Mouse (Mus musculus) forebrain, embryonic 15.5 days (tissue): ENCODE data around the gene Scn3a. TPM values are rescaled to one million over a fixed set of nuclear protein-coding genes. Genes with fewer than 3 reads are reported as not detected.

Source experiments
- ATAC-seq: fragments of 200-750 bp; cut with Nextera tagmentation; replicated peaks from 2 replicates; pipeline ENCODE4 v1.8.0; 2017; ENCODE audit warnings: mild to moderate bottlenecking, moderate TSS enrichment, moderate library complexity
- H3K27ac ChIP-seq: fragments of 300-500 bp; sonication (generic); replicated peaks from 2 replicates; pipeline ENCODE4 v1.5.1; 2015; ENCODE audit warnings: mild to moderate bottlenecking, inconsistent platforms
- H3K27me3 ChIP-seq: fragments of 300-500 bp; sonication (generic); 2 replicates; pipeline ENCODE4 v1.6.1; 2015; ENCODE audit warnings: inconsistent platforms
- H3K36me3 ChIP-seq: fragments of 300-500 bp; sonication (generic); 2 replicates; pipeline ENCODE4 v1.6.1; 2015; ENCODE audit warnings: mild to moderate bottlenecking, inconsistent platforms
- H3K4me1 ChIP-seq: fragments of 300-500 bp; sonication (generic); 2 replicates; pipeline ENCODE4 v1.6.1; 2015; ENCODE audit warnings: inconsistent platforms
- H3K4me2 ChIP-seq: fragments of 300-500 bp; sonication (generic); replicated peaks from 2 replicates; pipeline ENCODE4 v1.6.1; 2015; ENCODE audit warnings: mild to moderate bottlenecking, inconsistent platforms
- H3K4me3 ChIP-seq: fragments of 300-500 bp; sonication (generic); 2 replicates; pipeline ENCODE4 v1.5.1; 2015; ENCODE audit warnings: mild to moderate bottlenecking, inconsistent platforms
- H3K9ac ChIP-seq: fragments of 300-500 bp; sonication (generic); replicated peaks from 2 replicates; pipeline ENCODE4 v1.6.1; 2015; ENCODE audit warnings: mild to moderate bottlenecking, inconsistent platforms
- H3K9me3 ChIP-seq: fragments of 300-500 bp; sonication (generic); 2 replicates; pipeline ENCODE4 v1.6.1; 2016; ENCODE audit warnings: inconsistent platforms
- WGBS: fragments of 180-500 bp; shearing (Covaris S2); methylation state at CpG from one replicate; pipeline ENCODE4 v1.1.7; 2015; ENCODE audit warnings: mixed read lengths; 5-methylcytosine and 5-hydroxymethylcytosine counted together
- polyA plus RNA-seq: library from polyadenylated mRNA; unstranded; fragments of >200 nt; fragmentation: Nextera tagmentation; extraction: Ambion mirVana; gene quantifications from 2 replicates; pipeline ENCODE4 v1.2.1, GENCODE M21; 2015

The Scn3a gene
- polyA plus RNA-seq, 1 experiment from 2014 or later: 51.9 TPM

DNA sequence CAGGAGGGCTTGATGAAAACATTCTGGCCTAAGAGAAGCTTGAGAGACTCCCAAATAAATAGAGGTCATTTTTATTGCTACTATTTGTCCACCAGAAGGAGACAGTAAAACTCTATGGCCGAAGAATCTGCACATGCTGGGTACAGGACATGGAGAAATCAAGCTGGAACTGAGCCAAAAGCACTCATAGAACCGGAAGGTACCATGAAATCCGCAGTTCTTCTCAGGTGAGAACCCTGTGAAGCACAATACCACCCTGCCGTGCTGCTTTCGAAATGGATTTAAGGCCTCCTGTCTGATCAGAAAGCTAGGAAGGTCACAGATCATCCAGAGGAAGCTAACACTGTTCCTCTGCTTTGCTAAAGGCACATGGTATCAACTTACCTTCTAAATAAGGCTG is 143.9 kb downstream of the Scn3a start:
- Histone ChIP-seq H3K4me2 (no peak overlapping the region), H3K27me3 (no peaks in the 10 kb centered on the region)
- 77% methylated on average over 5 of the region's 5 CpGs for WGBS

DNA sequence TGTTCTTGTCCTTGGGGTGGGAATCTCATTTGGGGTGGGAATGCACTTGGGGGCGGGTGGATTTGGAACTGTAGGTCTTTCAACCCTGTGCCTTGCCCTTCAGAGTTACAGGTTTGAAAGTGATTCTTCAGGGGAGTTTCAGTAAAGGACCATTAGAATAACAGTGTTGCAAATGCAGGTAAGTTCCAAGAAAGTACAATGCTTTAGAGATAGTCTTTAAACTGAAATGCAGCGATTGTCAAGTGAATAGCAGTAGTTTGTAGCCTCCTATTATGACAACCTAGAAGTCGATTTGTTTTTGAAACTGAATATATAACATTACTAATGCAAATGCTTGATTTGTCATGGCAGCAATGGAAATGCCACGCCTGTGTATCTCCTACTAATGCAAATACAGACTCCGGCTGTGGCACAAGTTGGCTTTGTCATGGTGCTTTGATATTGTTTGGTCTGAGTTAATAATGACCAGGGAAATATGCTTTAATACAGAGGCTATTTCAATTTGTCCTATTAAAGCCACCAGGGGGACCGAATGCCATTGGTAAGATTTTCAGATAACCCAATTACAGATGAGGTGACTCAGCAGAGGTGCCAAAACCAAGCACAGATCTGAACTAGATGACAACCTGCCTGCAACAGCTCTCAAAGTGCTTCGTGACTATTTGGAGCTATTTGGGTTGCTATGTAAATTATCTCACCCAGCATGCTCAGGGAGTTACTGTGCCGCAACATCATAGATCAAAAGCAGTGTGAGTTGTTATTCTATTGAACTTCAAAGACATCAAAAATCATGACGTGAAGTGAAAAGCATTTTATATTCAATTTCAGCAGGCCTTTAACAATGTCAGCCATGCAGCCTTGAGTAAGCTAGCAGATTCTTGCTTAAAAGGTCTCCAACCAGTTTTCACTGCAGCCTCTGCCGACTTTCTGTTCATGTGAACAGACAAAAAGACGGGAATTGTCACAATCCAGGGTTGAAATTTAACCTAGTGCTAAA is 145.9 kb downstream of the Scn3a start:
- Histone ChIP-seq H3K4me3 (no peak overlapping the region), H3K27ac (no peak overlapping the region), H3K36me3 (no peaks in the 10 kb centered on the region), H3K4me2 (no peak overlapping the region), H3K9me3 (peaks cover 5% of the 10 kb centered on the region; the same call in 1 of the 2 replicates), H3K4me1 (no peaks in the 10 kb centered on the region), H3K27me3 (no peaks in the 10 kb centered on the region), H3K9ac (no peak overlapping the region)
- no peak for ATAC-seq
- 69% methylated on average over 11 of the region's 11 CpGs for WGBS

More for the DNA sequence above, 143.9 kb downstream of the Scn3a start:
- Histone ChIP-seq H3K9ac (no peak overlapping the region), H3K36me3 (no peaks in the 10 kb centered on the region), H3K4me3 (no peak overlapping the region), H3K27ac (no peak overlapping the region), H3K9me3 (no peaks in the 10 kb centered on the region), H3K4me1 (no peaks in the 10 kb centered on the region)
- no peak for ATAC-seq

DNA sequence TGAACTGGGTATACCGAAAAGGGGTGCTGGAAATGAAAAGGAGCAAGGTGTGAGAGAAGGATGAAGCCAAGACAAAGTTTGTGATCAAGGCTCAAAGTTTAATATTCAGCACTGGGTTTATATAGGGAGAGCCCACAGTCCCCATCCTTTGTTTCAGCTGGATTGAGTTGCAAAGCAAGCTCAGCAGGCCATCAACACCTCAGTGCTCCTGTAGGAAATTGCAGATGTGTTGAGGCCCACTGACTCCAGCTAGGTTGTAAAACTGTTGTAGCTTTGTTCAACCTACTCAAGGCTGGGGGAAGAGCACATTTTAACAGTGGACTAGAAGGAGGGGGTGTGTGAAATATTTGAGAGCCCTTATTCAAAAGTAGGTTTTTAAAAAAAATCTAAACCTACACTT is 148.8 kb downstream of the Scn3a start:
- H3K27me3 ChIP-seq: no peaks in the 10 kb centered on the region
- no peak overlapping the region for H3K27ac ChIP-seq
- peaks cover 17% of the 10 kb centered on the region for H3K4me1 ChIP-seq
- no peak overlapping the region for H3K9ac ChIP-seq
- H3K4me3 ChIP-seq: no peak overlapping the region
- 59% methylated on average over 1 of the region's 1 CpGs for WGBS
- H3K36me3 ChIP-seq: no peaks in the 10 kb centered on the region
- ATAC-seq: no peak
- no peak overlapping the region for H3K4me2 ChIP-seq
- H3K9me3 ChIP-seq: peaks cover 5% of the 10 kb centered on the region; the same call in 1 of the 2 replicates

DNA sequence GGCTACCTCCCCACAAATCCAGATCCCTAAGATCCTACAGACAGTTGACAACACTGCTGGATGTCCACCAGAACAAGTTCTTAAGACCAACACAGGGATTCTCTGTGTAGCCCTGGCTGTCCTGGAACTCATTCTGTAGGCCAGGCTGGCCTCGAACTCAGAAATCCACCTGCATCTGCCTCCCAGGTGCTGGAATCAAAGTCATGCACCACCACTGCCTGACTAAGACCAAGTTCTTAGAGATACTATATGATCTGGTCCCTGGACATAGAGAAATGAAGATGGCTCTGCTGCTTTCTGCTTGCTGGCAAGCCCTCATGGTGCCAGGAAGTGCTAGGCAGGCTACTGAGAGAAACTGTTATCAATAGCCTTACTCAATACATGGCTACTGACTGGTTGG is 150.9 kb downstream of the Scn3a start:
- Histone ChIP-seq H3K27ac (no peak overlapping the region), H3K36me3 (no peaks in the 10 kb centered on the region), H3K4me3 (no peak overlapping the region), H3K27me3 (no peaks in the 10 kb centered on the region), H3K9me3 (peaks cover 5% of the 10 kb centered on the region; the same call in 1 of the 2 replicates), H3K9ac (no peak overlapping the region), H3K4me1 (peaks cover 17% of the 10 kb centered on the region), H3K4me2 (no peak overlapping the region)
- ATAC-seq: no peak
- 100% methylated on average over 1 of the region's 1 CpGs for WGBS

- WGBS: 3% methylated on average over 2 of the region's 2 CpGs
- Histone ChIP-seq H3K4me3 (peak overlapping the region; percentile 36), H3K36me3 (no peaks in the 10 kb centered on the region), H3K4me2 (peak overlapping the region; percentile 60), H3K9me3 (peaks cover 5% of the 10 kb centered on the region; the same call in 1 of the 2 replicates), H3K27ac (peak overlapping the region; percentile 89), H3K4me1 (peaks cover 17% of the 10 kb centered on the region), H3K27me3 (no peaks in the 10 kb centered on the region), H3K9ac (no peak overlapping the region)
- ATAC-seq: 0 out of 2 replicates have a peak, but pooled peaks have one; percentile 11
Measured at GRCm38 (mm10) chr2:65415294-65415693, 152.1 kb downstream of the Scn3a start.

DNA sequence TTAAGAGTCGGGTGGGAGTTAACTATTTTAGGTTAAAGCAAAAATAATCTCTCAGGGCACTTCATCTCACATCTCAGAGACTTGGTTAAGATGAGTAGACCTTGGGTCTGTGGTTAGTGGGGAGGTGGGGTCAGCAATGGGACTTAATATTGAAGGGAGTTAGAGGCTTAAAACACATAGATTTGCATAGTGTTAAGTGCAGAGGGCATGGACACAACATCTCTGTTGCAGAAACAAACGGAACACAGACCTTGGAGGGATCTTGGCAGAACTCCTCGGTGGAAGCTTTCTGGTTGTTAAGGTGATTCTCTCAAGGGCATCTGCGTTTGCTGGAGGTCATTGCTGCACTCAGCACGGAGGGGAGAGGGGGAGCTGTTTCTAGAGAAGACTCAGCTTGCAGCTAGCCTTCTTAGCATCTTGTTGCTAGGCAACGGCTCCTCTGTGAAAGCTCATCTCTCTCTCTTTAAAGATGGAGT is 152.6 kb downstream of the Scn3a start:
- peak; percentile 87 for ATAC-seq
- peak overlapping the region; percentile 89 for H3K27ac ChIP-seq
- H3K27me3 ChIP-seq: no peaks in the 10 kb centered on the region
- H3K36me3 ChIP-seq: no peaks in the 10 kb centered on the region
- 3% methylated on average over 6 of the region's 6 CpGs for WGBS
- peak overlapping the region; percentile 60 for H3K4me2 ChIP-seq
- peaks cover 17% of the 10 kb centered on the region for H3K4me1 ChIP-seq
- peak overlapping the region; percentile 36; the same call in 1 of the 2 replicates for H3K9ac ChIP-seq
- H3K4me3 ChIP-seq: peak overlapping the region; percentile 36
- H3K9me3 ChIP-seq: peaks cover 5% of the 10 kb centered on the region; the same call in 1 of the 2 replicates

DNA sequence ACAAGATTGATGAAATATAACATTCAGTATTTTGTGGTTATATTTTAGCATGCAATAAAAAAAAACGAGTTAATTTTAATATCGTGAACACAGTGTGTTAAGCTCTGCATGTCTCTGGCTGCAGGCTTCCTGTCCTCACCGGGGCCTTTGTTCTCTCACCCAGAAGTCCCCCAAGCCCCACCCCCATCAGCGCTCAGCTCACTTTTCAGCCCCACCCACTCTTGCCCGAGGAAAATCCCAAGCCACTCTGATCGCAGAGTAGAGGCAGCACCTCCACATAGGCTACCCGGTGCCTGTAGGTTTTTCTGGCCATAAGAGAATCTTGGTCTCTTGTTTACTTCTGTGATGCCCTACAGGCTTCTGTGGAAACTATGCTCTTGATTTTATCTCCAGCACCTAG is 153.2 kb downstream of the Scn3a start:
- ATAC-seq: peak; percentile 93
- Histone ChIP-seq H3K36me3 (no peaks in the 10 kb centered on the region), H3K9me3 (peaks cover 5% of the 10 kb centered on the region; the same call in 1 of the 2 replicates), H3K4me2 (peak overlapping the region; percentile 60), H3K27ac (peak overlapping the region; percentile 89), H3K4me3 (peak overlapping the region; percentile 36), H3K9ac (peak overlapping the region; percentile 46), H3K27me3 (no peaks in the 10 kb centered on the region), H3K4me1 (peaks cover 17% of the 10 kb centered on the region)
- WGBS: 0% methylated on average over 7 of the region's 7 CpGs

DNA sequence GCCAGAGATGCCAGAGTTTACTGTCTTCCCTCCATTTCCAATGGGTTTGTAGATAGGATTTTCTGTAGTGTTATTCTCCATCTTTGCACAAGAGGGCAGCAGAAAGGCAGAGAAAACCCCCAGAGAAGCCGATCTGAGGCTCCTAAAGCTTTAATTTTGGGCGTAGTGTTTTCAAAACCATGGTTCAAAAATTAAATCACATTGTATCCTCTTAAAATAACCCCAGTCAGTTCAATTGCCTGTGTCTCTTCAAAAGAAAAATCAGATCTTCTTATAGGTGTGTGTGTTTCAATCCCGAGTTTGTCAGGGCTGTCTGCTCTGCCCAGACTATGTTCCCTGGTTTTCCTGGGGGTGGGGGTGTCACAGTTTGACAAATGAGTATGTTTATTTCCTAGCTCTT is 153.7 kb downstream of the Scn3a start:
- Histone ChIP-seq H3K4me3 (peak overlapping the region; percentile 36), H3K4me2 (peak overlapping the region; percentile 60), H3K9me3 (peaks cover 5% of the 10 kb centered on the region; the same call in 1 of the 2 replicates), H3K27me3 (no peaks in the 10 kb centered on the region), H3K4me1 (peaks cover 17% of the 10 kb centered on the region), H3K36me3 (no peaks in the 10 kb centered on the region), H3K9ac (peak overlapping the region; percentile 46), H3K27ac (peak overlapping the region; percentile 89)
- WGBS: 0% methylated on average over 3 of the region's 3 CpGs
- ATAC-seq: peak; percentile 62

Other genes starting within 250 kb of the Scn3a start
- gene Slc38a11, start 203.6 kb downstream of the Scn3a start, polyA plus RNA-seq: 0.91 and 1.2 TPM in 2 replicates
- 25.2 and 29.9 TPM in 2 replicates for gene Scn2a, start 53.1 kb upstream of the Scn3a start, polyA plus RNA-seq